Mouse (Mus musculus): ENCODE measurements at regions not wholly inside any gene's neighbourhood (a gene's known extent, or its start where the extent isn't known, plus 50 kb on each side); places are given as distances from the start of the nearest gene placed in this dataset.
A peak's percentile ranks its signal among the peaks of the same experiment; 100 is the strongest.

DNA sequence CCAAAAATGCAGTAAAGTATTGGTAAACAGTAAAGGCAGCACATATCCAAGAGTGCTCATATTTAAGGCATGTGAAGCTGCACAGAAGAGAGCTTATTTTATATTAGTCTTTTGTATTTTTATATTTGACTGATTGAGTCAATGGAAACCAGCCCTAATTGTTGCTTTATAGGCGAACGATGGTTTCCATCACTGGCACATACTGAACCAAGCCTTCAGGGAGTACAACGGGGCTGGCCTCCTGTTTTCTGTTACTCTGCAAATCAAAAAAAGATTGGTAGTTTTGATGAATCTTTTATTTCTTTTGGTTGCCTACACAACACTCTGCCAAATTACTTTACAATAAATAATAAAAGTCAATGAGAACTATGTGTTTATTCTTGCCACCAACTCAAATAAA lies 189.7 kb upstream of the Rspo3 start:
- no peak for DNase-seq (ENCODE audit: low read depth, low spot score)
- in situ Hi-C loops (cut with MboI; ENCODE audit: low sequenced_read_pairs in 2 of 2, unreplicated experiment in 2 of 2): no loop called here

DNA sequence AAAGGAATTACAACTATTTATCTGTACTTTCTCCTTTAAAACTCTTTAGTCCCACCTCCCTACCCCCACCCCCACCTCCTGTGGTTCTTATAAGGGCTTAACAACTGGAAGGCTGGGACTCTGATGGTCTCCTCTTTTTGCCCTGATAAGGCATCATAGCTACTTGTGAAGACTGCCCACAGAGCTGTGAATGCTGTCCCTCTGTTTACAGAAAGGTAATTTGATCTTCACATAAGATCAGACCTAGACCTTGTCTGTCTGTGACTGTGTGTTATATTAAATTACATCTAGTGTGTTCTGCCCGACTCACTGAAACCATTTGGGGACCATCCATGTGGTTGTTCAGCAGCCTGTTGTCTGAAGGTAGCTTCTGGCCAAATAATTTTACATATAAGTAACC lies 175.3 kb upstream of the Rspo3 start:
- Histone ChIP-seq H3K36me3 (ENCODE audit: control insufficient read depth, insufficient read depth, low read length, poor library complexity, severe bottlenecking) (no peaks in the 10 kb centered on the region), H3K27ac (ENCODE audit: insufficient read depth, low read depth, low read length, poor library complexity, severe bottlenecking) (no peak overlapping the region), H3K9ac (ENCODE audit: insufficient read depth, low read depth, low read length, poor library complexity, severe bottlenecking) (no peak overlapping the region), H3K9me3 (ENCODE audit: control insufficient read depth, insufficient read depth, low read depth, low read length) (no peaks in the 10 kb centered on the region), H3K4me1 (ENCODE audit: control insufficient read depth in 2 of 2, insufficient read depth in 2 of 2, low read length in 2 of 2, poor library complexity in 1 of 2) (no peaks in the 10 kb centered on the region), H3K4me3 (ENCODE audit: insufficient read depth in 1 of 2, low read depth in 1 of 2, low read length in 2 of 2, poor library complexity in 1 of 2, severe bottlenecking in 1 of 2) (no peak overlapping the region)
- TF ChIP-seq ZNF384 (IDR thresholded peaks at IDR 0.05; ENCODE audit: low read depth, low read length): no peak
- TF ChIP-seq CHD2 (IDR thresholded peaks at IDR 0.05; ENCODE audit: low read depth, low read length): no peak
- in situ Hi-C loops (cut with MboI; ENCODE audit: low sequenced_read_pairs in 2 of 2, unreplicated experiment in 2 of 2): no loop called here
- DNase-seq (ENCODE audit: low read depth, low spot score): no peak

More for the DNA sequence above, 189.7 kb upstream of the Rspo3 start:
- TF ChIP-seq HCFC1 (IDR thresholded peaks at IDR 0.05; ENCODE audit: borderline replicate concordance, insufficient read depth, low read length) (no peak), ZNF384 (IDR thresholded peaks at IDR 0.05; ENCODE audit: low read depth, low read length) (no peak), ZC3H11A (IDR thresholded peaks at IDR 0.05; ENCODE audit: borderline replicate concordance, low read depth, low read length) (no peak), MAFK (IDR thresholded peaks at IDR 0.05; ENCODE audit: insufficient read depth, low read depth, low read length) (no peak), CHD2 (IDR thresholded peaks at IDR 0.05; ENCODE audit: low read depth, low read length) (no peak)
- Histone ChIP-seq H3K9me3 (ENCODE audit: control insufficient read depth, insufficient read depth, low read depth, low read length) (no peaks in the 10 kb centered on the region), H3K9ac (ENCODE audit: insufficient read depth, low read depth, low read length, poor library complexity, severe bottlenecking) (no peak overlapping the region), H3K27ac (ENCODE audit: insufficient read depth, low read depth, low read length, poor library complexity, severe bottlenecking) (no peak overlapping the region), H3K4me1 (ENCODE audit: control insufficient read depth in 2 of 2, insufficient read depth in 2 of 2, low read length in 2 of 2, poor library complexity in 1 of 2) (no peaks in the 10 kb centered on the region), H3K4me3 (ENCODE audit: insufficient read depth in 1 of 2, low read depth in 1 of 2, low read length in 2 of 2, poor library complexity in 1 of 2, severe bottlenecking in 1 of 2) (no peak overlapping the region), H3K36me3 (ENCODE audit: control insufficient read depth, insufficient read depth, low read length, poor library complexity, severe bottlenecking) (no peaks in the 10 kb centered on the region)

DNA sequence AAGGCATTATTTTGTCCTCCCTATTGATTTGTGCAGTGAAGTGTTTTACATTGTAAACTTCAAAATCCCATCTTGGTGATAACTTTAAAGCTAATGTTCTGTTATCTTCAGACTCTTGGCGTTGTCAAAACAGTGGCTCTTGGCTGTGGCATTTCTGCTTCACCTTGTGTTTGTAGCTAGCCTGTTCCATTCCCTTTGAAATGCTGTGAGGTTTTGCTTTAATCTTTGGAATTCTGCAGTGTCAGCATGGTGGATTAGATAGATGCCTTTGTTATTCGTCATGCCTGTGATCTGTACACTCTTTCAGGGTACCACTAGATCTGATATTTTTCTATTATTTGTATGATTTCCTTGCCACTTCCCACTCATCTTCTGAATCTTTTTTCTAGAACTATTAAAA lies 173.0 kb upstream of the Rspo3 start:
- H3K9me3 ChIP-seq (ENCODE audit: control insufficient read depth, insufficient read depth, low read depth, low read length): no peaks in the 10 kb centered on the region
- in situ Hi-C loops (cut with MboI; ENCODE audit: low sequenced_read_pairs in 2 of 2, unreplicated experiment in 2 of 2): no loop called here
- H3K36me3 ChIP-seq (ENCODE audit: control insufficient read depth, insufficient read depth, low read length, poor library complexity, severe bottlenecking): no peaks in the 10 kb centered on the region
- no peak overlapping the region for H3K4me3 ChIP-seq (ENCODE audit: insufficient read depth in 1 of 2, low read depth in 1 of 2, low read length in 2 of 2, poor library complexity in 1 of 2, severe bottlenecking in 1 of 2)
- TF ChIP-seq CHD2 (IDR thresholded peaks at IDR 0.05; ENCODE audit: low read depth, low read length) (no peak), HCFC1 (IDR thresholded peaks at IDR 0.05; ENCODE audit: borderline replicate concordance, insufficient read depth, low read length) (no peak), MAFK (IDR thresholded peaks at IDR 0.05; ENCODE audit: insufficient read depth, low read depth, low read length) (peak; percentile 64; the same call in 1 of the 2 replicates), ZC3H11A (IDR thresholded peaks at IDR 0.05; ENCODE audit: borderline replicate concordance, low read depth, low read length) (no peak), ZNF384 (IDR thresholded peaks at IDR 0.05; ENCODE audit: low read depth, low read length) (no peak)
- no peaks in the 10 kb centered on the region for H3K4me1 ChIP-seq (ENCODE audit: control insufficient read depth in 2 of 2, insufficient read depth in 2 of 2, low read length in 2 of 2, poor library complexity in 1 of 2)
- DNase-seq (ENCODE audit: low read depth, low spot score): no peak
- no peak overlapping the region for H3K27ac ChIP-seq (ENCODE audit: insufficient read depth, low read depth, low read length, poor library complexity, severe bottlenecking)
- no peak overlapping the region for H3K9ac ChIP-seq (ENCODE audit: insufficient read depth, low read depth, low read length, poor library complexity, severe bottlenecking)

DNA sequence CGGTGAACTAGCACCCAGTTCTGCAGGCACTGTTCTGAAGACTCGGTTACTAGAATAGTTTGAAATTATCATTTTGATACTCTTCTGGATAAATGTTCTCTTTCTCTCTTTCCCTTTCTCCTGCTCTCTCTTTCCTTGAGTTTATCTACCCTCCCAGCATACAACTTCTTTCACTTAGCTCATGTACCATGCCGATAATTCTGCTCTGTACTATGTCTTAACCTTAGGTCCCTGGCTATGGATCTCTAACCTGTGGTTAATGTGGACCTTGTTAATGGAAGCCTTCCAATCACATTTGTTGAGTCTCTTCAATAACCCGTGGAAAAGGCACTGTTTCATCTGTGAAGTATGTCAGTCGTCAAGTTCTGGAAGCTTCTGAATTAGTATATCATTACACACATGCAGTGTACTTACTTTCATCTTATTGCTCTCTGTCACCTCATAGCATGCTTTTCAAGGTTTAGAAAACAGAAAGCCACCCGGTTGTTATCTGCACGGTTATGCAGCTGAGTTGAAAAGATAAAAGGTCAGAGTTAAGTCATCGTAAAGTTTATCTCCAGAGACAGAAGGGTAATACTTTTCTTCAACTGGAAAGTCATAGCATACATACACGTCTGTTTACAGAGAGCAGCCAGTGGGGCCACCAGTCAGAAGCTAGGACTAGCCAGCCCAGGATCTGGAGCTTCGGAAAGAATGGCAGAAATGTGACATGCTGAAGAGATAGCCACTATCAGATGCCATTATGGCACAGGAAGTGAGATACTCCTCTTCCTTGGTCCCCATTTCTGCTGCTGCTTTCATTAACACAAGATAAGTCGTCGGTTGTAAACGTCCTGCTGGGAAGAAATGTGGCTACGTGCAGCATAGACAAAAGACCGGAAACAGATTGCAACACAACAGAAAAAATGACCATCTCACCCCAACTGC lies 157.6 kb upstream of the Rspo3 start:
- H3K4me1 ChIP-seq (ENCODE audit: control insufficient read depth in 2 of 2, insufficient read depth in 2 of 2, low read length in 2 of 2, poor library complexity in 1 of 2): no peaks in the 10 kb centered on the region
- no peaks in the 10 kb centered on the region for H3K9me3 ChIP-seq (ENCODE audit: control insufficient read depth, insufficient read depth, low read depth, low read length)
- DNase-seq (ENCODE audit: low read depth, low spot score): no peak
- no peak overlapping the region for H3K9ac ChIP-seq (ENCODE audit: insufficient read depth, low read depth, low read length, poor library complexity, severe bottlenecking)
- no peaks in the 10 kb centered on the region for H3K36me3 ChIP-seq (ENCODE audit: control insufficient read depth, insufficient read depth, low read length, poor library complexity, severe bottlenecking)
- in situ Hi-C loops (cut with MboI; ENCODE audit: low sequenced_read_pairs in 2 of 2, unreplicated experiment in 2 of 2): no loop called here
- TF ChIP-seq ZNF384 (IDR thresholded peaks at IDR 0.05; ENCODE audit: low read depth, low read length) (no peak), CHD2 (IDR thresholded peaks at IDR 0.05; ENCODE audit: low read depth, low read length) (no peak), HCFC1 (IDR thresholded peaks at IDR 0.05; ENCODE audit: borderline replicate concordance, insufficient read depth, low read length) (no peak), ZC3H11A (IDR thresholded peaks at IDR 0.05; ENCODE audit: borderline replicate concordance, low read depth, low read length) (no peak), MAFK (IDR thresholded peaks at IDR 0.05; ENCODE audit: insufficient read depth, low read depth, low read length) (no peak)
- H3K4me3 ChIP-seq (ENCODE audit: insufficient read depth in 1 of 2, low read depth in 1 of 2, low read length in 2 of 2, poor library complexity in 1 of 2, severe bottlenecking in 1 of 2): no peak overlapping the region
- H3K27ac ChIP-seq (ENCODE audit: insufficient read depth, low read depth, low read length, poor library complexity, severe bottlenecking): no peak overlapping the region
